Mouse (Mus musculus): ENCODE data around the gene Rcan1.

The Rcan1 gene

DNA sequence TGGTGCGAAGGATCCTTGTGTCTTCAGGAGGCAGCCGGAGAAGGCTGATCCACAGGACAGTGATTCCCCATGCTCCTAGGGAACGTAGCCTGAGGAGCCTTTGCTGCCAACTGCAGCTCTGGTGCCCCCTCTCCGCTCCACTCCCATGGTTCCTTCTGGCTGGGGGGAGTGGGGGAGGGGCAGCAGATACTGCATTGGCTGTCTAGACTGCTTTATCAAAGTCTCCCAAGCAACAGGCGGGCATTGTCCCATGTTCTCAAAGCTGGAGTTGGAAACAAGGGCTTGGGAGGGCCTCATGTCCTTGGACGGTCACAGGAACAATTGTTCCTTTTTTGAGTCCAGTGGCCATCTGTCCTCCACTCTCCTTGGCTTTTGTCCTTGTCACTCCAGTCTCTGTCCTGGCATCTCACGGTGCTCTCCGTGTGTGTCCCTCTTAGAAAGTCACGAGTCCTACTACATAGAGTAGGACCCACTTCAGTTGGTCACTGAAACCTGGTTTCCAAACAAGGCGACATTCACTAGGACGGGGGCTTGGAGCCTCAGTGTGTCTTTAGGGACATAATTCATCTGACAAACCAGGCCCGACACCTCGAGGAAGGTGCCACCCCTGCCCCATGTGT, 124.3 kb downstream of the Rcan1 start:
- DNase-seq (ENCODE audit: low spot score), result no peak

DNA sequence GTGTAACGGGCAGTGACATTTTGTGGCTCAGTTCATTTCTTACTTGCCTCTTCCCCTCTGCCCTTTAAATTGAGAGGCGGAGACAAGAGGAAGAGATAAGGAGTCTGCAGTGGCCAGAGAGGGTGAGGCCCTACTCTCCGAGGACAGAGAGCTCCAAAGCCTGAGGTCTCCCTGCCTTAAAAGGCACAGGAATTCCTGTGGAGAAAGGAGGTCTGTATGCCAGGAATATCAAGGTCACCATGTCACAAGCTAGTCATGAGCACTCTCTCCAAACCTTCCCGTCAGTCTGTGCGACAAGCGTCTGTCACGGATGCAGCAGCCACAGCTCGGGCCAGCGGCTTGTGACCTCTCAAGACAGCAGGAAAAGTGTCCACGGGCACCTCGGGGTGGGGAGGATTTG, 125.5 kb downstream of the Rcan1 start:
- DNase-seq (ENCODE audit: low spot score), result no peak
